Mouse (Mus musculus): ENCODE data around the gene Kel. TPM values are rescaled to one million over a fixed set of nuclear protein-coding genes. Genes with fewer than 3 reads are reported as not detected.

Gene Kel
- polyA plus RNA-seq, 1 experiment, result 1.00 TPM

DNA sequence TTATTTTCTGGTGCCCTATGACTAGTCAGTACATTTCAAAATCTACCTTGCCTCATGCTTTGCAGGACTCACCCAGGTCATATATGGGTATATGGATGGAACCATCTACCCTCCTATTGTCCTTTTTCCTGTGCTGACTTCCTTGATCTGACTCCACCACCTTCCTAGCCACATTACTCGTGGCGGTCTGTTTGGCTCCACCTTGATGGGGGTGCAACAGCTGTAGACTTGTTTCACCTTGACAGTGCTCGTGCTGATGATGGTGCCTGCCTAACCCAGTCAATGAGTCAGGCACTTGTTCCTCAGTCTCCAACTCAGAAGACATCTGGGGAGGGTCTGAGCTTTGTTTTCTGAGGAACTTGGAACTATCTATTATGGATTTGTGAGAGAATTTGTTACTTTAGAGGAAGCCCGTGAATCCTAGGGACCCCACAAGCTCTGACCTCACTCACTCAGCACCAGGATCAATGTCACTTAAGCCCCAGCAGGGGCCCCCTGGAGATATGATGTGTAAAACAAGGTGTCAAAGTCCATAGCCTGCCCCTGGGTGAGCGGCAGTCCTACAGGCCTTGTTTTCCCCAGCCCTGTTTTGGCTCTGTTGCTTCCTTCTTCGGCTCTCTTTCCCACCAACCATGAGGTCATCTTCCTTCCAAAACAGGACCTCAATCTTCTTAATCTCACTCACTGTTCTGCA, 62.8 kb downstream of the Kel start:
- 94% methylated on average over 6 of the region's 6 CpGs for WGBS
- DNase-seq, result no peak
- TF ChIP-seq POLR2A (IDR thresholded peaks at IDR 0.05; ENCODE audit: control insufficient read depth, extremely low read depth, insufficient read depth, low read length, poor library complexity) (no peak), CTCF (IDR thresholded peaks at IDR 0.05; ENCODE audit: borderline replicate concordance, control insufficient read depth, extremely low read depth, insufficient read depth, low read length, poor library complexity) (no peak)
- Histone ChIP-seq H3K27me3 (ENCODE audit: control insufficient read depth, insufficient read depth, low read length) (no peaks in the 10 kb centered on the region), H3K4me1 (replicated peaks; ENCODE audit: control insufficient read depth, insufficient read depth, low read length) (peaks cover 3% of the 10 kb centered on the region; the same call in 1 of the 2 replicates), H3K4me3 (ENCODE audit: control insufficient read depth, insufficient read depth, low read length) (no peak overlapping the region), H3K27ac (ENCODE audit: control insufficient read depth, insufficient read depth, low read length) (no peak overlapping the region), H3K36me3 (ENCODE audit: control insufficient read depth, insufficient read depth, low read length) (no peaks in the 10 kb centered on the region)

DNA sequence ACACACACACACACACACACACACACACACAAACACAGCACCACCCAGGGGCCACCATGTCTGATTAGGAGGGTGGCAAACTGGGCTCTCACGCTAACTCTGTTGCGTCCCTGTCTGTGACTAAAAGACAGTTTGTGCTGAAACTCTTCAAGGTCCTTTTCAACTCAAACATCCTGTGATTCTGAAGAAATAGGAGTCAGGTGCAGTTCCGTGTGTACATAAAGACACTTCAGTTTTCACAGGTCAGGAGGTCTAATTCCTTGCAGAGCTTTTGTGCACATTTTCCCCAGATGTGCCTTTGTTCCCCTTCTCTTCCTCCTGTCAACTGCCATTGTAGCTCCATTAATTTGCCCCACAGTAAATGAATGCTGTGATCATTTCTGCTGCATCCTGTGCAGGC, 63.7 kb downstream of the Kel start:
- peaks cover 3% of the 10 kb centered on the region; the same call in 1 of the 2 replicates for H3K4me1 ChIP-seq (replicated peaks; ENCODE audit: control insufficient read depth, insufficient read depth, low read length)
- no peak overlapping the region for H3K4me3 ChIP-seq (ENCODE audit: control insufficient read depth, insufficient read depth, low read length)
- no peak for TF ChIP-seq CTCF (IDR thresholded peaks at IDR 0.05; ENCODE audit: borderline replicate concordance, control insufficient read depth, extremely low read depth, insufficient read depth, low read length, poor library complexity)
- no peak for TF ChIP-seq POLR2A (IDR thresholded peaks at IDR 0.05; ENCODE audit: control insufficient read depth, extremely low read depth, insufficient read depth, low read length, poor library complexity)
- WGBS, result 82% methylated on average over 3 of the region's 3 CpGs
- H3K27ac ChIP-seq (ENCODE audit: control insufficient read depth, insufficient read depth, low read length), result no peak overlapping the region
- no peak for DNase-seq
- no peaks in the 10 kb centered on the region for H3K36me3 ChIP-seq (ENCODE audit: control insufficient read depth, insufficient read depth, low read length)
- H3K27me3 ChIP-seq (ENCODE audit: control insufficient read depth, insufficient read depth, low read length), result no peaks in the 10 kb centered on the region

DNA sequence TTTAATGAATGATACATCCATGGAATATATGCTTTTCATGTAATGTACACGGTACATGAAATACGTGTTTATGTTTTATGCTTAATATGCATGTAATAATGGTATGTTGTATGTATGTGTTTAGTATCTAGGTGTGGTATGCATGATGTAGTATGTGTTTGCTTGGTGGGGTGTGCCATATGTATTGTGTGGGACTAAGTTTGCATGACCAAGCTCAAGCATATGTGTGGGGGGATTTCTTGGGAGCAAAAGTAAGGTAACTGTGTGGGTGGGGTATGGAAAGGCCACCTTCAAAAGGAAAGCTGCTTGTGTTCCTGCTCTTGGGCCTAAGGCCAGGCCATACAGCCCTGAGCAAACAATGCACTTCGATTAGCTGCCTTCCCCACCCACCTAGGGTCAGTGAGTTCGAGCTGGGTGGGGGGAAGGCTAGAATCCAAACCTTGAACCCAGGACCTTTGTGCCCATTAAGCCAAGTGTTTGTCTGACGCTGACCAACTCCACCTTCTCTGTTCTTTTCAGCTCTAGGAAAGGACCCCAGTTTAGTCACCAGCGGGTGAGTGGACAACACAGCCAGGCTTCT, 66.1 kb downstream of the Kel start:
- DNase-seq, result no peak
- no peaks in the 10 kb centered on the region for H3K36me3 ChIP-seq (ENCODE audit: control insufficient read depth, insufficient read depth, low read length)
- no peaks in the 10 kb centered on the region for H3K27me3 ChIP-seq (ENCODE audit: control insufficient read depth, insufficient read depth, low read length)
- no peak overlapping the region for H3K4me3 ChIP-seq (ENCODE audit: control insufficient read depth, insufficient read depth, low read length)
- WGBS, result 93% methylated on average over 6 of the region's 6 CpGs
- H3K27ac ChIP-seq (ENCODE audit: control insufficient read depth, insufficient read depth, low read length), result no peak overlapping the region
- no peak for TF ChIP-seq CTCF (IDR thresholded peaks at IDR 0.05; ENCODE audit: borderline replicate concordance, control insufficient read depth, extremely low read depth, insufficient read depth, low read length, poor library complexity)
- no peak for TF ChIP-seq POLR2A (IDR thresholded peaks at IDR 0.05; ENCODE audit: control insufficient read depth, extremely low read depth, insufficient read depth, low read length, poor library complexity)
- peaks cover 3% of the 10 kb centered on the region; the same call in 1 of the 2 replicates for H3K4me1 ChIP-seq (replicated peaks; ENCODE audit: control insufficient read depth, insufficient read depth, low read length)

GRCm38 (mm10) chr6:41637393-41637792, 66.7 kb downstream of the Kel start:
- no peaks in the 10 kb centered on the region for H3K27me3 ChIP-seq (ENCODE audit: control insufficient read depth, insufficient read depth, low read length)
- H3K4me1 ChIP-seq (replicated peaks; ENCODE audit: control insufficient read depth, insufficient read depth, low read length), result peaks cover 3% of the 10 kb centered on the region; the same call in 1 of the 2 replicates
- TF ChIP-seq POLR2A (IDR thresholded peaks at IDR 0.05; ENCODE audit: control insufficient read depth, extremely low read depth, insufficient read depth, low read length, poor library complexity), result no peak
- WGBS, result 87% methylated on average over 1 of the region's 1 CpGs
- no peak overlapping the region for H3K4me3 ChIP-seq (ENCODE audit: control insufficient read depth, insufficient read depth, low read length)
- DNase-seq, result no peak
- no peak overlapping the region for H3K27ac ChIP-seq (ENCODE audit: control insufficient read depth, insufficient read depth, low read length)
- H3K36me3 ChIP-seq (ENCODE audit: control insufficient read depth, insufficient read depth, low read length), result no peaks in the 10 kb centered on the region

Other genes starting within 250 kb of the Kel start
- gene Prss1, start 245.4 kb downstream of the Kel start, polyA plus RNA-seq (2012; rRNA removed), result 0.62 and 1.0 TPM in 2 replicates
- gene Prss2, start 182.6 kb downstream of the Kel start, polyA plus RNA-seq (2012; rRNA removed), result 9.8 and 13.8 TPM in 2 replicates
- gene Ephb6, start 98.9 kb downstream of the Kel start, polyA plus RNA-seq (2012; rRNA removed), result 277 and 293 TPM in 2 replicates
- gene Trpv6, start 67.9 kb downstream of the Kel start, polyA plus RNA-seq (2012; rRNA removed), result 0.05 TPM in 2 replicates
- gene Trpv5, start 23.6 kb downstream of the Kel start, polyA plus RNA-seq (2012; rRNA removed), result not detected in 2 replicates
- gene Llcfc1, start 19.9 kb downstream of the Kel start, polyA plus RNA-seq (2012; rRNA removed), result not detected in 2 replicates
- not detected in 2 replicates for gene Olfr459, start 70.8 kb upstream of the Kel start, polyA plus RNA-seq (2012; rRNA removed)
- gene Pip, start 143.2 kb upstream of the Kel start, polyA plus RNA-seq (2012; rRNA removed), result not detected in 2 replicates
- not detected in 2 replicates for gene Sval2, start 148.7 kb upstream of the Kel start, polyA plus RNA-seq (2012; rRNA removed)
- not detected in 2 replicates for gene Sval1, start 247.3 kb upstream of the Kel start, polyA plus RNA-seq (2012; rRNA removed)